Mouse (Mus musculus) retina, postnatal 1 day (tissue): ENCODE measurements around the gene Ppbp.

ENCODE experiments used
- DNase-seq: peaks from one replicate; pipeline ENCODE4 v3.0.0-alpha.2; 2012

Ppbp gene

DNA sequence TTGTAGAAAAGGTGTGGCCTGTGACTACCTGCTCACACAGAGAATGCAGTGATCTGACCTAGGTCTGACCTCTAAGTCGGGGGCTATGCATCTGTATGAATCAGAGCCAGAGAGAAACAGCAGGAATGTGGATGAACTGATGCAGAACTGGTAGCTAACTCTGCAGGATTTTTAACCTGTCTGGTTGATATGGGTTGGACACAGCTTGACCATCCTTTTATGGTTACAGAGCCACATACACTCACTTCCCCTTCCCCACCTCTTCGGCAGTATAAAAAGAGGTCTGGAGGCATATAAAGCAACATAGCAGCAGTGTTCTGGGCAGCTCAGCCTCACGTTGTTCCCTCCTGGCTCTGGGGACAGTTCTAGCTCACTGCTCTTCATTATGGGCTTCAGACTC, at the start of gene Ppbp:
Gene Ppbp (plus strand): TSS at position 301 of the 400 bp plus-strand sequence.
- no peak for DNase-seq

DNA sequence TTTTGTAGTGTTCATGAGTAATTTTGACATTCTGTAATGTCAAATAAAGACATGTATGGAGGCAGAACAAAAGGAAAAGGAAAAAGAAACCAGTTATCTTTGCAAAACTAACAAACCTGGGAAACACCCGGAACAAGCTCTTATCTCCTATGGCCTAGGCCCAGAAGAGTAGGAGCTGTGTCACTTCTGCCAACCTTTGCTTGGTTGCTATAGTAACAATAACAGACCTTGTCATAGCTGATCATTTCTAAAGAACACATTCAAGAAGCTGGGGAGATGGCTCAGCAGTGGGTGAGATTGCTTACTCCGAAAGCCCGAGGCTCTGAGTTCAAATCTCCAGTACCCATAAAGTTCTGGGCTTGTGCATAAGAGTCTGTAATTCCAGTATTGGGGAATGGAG, 45.7 kb upstream of the Ppbp start:
- no peak for DNase-seq

DNA sequence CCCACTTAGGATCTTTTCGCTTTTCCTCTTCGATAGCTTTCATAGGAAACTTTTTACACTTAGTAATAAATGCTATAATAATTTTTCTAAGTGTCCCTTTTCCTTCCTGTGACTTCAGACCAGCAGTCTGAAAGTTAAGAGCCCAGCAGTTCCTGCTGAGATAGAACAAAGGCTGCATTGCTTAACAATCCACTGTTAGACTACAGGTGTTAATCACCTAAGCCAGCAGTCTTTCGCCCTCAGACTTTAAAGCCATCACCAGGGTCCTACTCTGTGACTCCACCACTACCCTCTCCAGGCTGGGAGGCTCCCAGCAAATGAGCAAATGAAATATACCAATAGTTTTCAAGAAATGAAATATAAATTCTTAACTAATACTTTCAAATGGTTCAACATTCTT, 40.1 kb upstream of the Ppbp start:
- no peak for DNase-seq

DNA sequence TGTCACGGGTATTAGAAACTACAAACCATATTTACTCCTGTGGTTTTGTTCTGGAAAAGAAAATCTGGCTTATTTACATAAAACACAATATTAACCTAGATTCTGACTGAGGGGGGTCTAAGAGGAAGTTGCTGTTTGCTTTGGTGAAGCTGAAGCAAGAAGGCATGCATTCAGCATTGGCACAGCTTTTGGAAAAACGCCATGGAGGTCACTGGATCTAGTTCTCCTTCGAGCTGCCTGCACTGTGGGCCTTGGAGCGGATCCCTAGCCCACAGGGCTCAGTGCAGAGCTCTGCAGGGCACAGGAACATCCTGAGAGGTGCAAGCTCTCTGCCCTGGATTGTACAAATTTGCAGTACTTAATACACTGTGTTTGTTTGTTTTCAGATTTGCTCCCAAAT, 36.8 kb upstream of the Ppbp start:
- no peak for DNase-seq

DNA sequence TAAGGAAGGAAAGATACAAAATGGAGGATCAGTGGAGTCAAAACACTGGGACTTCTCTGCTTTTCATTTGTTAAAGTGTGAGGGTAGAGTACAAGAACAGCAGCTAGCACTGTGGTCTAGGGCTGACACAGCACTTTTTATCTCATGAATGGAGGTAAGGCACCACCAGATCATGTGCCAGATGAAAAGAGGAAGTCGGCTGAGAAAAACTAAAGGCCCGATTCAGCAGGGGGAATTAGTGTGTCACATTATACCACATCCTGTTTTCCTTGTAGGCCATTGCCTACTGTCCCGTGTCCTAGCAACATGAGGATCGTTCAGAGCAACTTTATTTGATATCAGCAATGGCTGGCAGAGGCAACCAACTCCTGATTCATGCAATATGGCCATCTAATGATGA, 26.3 kb upstream of the Ppbp start:
- DNase-seq, result no peak

DNA sequence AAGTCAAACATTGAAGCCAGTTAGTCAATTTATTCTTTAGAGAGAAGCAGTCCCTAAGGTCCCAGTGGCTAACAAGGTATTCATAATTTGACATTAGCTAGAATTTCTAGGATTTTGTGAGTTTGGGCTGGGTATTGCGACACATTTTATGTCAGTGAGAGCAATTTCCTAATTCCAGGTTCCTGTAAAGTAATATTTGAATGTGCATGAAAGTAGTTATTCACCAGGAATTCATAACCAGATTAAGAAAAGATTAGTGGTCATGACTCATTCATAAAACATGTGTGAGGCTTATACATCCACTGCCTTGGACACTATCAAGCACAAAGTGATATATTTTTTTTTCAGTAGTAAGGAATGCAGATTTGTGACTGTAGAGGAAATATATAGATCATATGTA, 14.4 kb upstream of the Ppbp start:
- DNase-seq, result no peak

DNA sequence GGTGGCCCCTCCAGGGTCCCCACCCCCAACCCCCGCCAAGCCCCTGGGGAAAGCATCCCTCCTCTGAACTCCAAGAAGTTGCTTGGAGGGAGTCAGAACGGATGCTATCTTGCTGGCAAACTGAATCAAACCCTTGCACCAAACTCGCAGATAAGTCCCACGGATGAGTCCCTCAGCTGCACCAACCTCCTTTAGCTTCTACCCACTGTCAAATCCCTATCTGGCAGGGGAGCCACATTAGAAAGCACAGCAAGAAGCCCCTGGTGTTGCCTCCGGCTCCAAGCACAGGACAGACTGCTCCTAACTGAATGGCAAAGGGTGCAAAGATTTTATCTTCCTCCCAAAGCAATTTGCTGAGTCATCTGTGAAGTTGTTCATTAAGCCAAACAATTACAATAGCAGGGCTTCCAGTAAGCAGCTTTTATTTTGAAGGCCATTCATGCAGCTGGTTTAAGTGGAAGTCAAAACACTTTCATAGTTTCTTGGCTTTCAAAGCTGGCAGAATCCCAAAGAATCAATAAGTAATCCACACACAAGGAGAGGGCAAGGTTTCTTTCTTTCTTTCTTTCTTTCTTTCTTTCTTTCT, 10.2 kb upstream of the Ppbp start:
- DNase-seq, result peak; percentile 15

DNA sequence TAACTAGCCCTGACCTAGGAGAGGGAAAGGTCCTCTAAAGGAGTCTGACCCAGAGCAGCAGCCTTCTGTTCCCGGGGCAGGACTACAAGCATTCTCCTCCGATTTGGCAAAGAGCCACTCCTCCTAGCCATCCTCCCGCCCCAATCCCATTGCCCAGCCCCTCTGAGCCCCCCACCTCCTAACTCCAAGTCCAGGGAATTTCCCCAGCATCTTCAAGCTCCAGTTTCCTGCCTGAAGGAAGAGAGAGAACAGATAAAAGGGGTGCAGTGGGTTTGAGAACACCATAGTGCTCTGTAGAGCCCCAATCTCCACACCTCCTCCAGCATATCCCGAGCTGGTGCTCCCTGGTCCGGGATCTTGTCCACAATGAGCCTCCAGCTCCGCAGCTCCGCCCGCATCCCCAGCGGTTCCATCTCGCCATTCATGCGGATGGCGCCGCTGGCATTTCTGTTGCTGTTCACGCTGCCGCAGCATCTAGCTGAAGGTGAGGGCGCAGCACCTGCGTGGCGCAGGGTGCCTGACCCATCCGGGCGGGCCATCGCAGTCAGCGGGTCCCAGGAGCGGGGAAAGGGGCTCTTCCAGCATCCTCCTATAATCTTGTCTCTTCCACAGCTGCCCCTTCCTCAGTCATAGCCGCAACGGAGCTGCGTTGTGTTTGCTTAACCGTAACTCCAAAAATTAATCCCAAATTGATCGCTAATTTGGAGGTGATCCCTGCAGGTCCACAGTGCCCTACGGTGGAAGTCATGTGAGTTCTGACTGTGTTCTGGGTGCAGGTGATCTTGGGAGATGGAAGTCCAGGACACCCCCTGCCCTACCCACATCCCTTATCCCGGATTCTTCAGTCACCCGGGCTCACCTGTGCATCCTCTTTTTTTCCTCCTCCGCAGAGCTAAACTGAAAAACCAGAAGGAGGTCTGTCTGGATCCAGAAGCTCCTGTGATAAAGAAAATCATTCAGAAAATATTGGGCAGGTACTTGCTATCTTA, 8.9 kb upstream of the Ppbp start, which contains the start of gene Cxcl5:
Gene Cxcl5 (plus strand): TSS at position 284 of the 989 bp plus-strand sequence.
- peak; percentile 44 for DNase-seq

DNA sequence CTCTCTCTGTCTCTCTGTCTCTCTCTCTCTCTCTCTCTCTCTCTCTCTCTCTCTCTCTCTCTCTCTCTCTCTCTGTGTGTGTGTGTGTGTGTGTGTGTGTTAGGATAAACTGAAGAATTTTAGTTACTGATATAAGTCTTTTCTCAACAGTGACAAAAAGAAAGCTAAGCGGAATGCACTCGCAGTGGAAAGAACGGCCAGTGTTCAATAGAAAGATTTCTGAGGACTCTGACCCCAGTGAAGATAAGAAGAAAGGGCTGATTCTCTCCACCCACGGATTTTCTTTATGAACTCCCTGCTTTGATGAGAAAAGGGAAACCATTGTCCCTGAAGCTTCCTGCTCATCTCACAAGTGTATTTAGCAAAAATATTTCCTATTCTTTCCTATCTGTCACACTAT, 8.0 kb upstream of the Ppbp start:
- DNase-seq, result no peak

DNA sequence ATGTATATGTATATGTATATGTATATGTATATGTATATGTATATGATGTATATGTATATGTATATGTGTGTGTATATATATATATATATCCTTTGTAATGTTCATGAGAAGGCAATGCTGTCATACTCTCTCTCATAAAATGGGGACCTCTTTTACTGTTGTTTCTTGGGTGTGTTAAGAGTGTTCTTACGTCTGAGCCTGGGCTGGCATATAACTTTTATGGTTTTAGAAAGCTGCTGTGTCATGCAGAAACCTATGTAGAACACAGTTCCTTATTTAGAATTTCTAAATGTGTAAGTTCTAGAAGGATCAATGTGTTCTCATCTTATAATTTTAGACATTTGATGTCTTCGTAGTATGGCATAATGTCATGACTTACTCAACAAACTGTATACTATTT, 7.5 kb upstream of the Ppbp start:
- no peak for DNase-seq

DNA sequence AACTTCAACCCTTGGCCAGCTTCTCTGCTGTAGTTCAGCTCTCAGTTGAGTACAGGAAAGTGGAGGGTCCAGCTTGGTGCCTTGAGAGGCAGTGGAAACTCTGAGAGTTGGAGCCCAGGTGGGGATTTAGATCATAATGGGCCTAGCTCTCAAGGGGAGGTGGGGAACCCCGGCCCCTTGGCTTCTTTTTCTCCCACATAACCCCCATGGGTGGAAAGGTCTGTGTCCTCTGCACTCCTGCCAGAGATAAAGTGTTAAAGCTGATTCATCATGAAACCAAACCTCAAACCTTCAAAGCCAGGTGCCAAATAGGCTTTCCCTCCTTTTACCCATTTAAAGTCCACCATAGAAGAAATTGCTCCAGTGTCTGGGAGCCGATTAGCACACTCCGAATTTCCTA, 6.5 kb upstream of the Ppbp start:
- no peak for DNase-seq

DNA sequence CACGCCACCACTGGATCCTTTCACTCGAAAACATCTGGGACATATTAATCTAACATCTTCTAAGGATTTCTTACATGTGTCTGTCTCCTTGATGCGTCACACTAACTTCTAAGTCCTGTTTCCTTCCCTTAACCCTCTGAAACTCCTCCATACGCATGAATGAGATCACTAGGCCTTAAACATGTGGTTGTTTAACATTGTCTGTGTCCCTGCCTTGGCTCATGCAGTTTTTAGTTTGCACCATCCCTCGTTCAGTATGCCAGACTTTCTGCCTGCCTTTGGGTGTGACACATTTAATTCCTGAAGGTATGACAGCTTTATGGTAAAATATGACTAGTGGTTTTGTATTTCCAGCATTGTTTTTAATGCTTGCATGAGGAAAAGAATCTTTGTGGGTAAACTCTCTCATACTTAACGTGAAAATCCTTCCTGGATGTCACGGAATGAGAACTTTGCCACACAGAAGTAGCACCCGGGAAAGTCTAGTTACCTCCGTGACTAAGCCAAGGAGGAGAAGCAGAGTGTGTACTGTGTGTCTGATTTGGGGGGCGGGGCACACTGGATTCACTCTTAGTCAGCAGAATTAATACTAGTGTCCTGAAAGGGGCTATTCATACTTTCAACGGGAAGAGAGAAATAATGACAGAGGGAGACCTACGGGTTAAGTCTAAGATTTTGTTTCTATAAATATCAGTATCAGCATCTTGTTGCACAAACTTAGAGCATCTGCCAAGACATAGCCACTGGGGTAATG, 4.2 kb upstream of the Ppbp start:
- DNase-seq, result no peak

DNA sequence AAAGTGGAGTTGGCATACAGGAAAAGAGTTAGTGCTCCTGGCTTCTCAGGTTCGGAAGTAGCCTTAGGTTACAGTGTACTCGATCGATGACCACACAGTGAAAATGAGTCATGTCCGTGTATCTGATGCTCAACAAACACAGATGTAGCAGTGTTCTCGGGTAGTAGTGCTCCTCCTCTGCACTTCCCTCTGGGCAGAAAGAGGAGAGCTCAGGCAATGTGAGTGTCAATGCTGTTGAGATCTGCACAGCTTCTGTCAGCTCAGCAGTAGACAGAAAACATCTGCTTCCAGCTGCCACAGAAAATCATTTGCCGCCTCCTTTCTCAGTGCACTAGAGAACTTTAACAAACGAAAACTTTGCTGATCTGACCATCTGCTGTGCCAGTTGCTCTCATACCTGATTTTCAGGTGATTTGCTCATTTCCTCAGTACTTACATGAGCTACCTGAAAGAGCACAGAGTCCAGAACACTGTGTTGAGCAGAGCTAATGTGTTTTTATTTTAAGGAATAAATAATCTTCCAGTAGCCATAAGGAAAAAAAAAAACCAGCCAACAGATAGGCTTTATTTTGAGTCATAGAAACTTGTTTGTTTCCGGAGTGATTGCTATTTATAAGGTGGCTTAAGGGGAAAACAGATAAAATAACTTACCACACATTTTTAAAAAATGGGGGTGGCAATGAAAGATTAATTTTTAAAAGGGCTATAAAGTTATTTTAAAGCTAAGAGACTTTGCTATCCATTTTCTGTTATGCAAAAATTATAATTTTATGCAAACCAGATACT, 2.3 kb upstream of the Ppbp start:
- no peak for DNase-seq

DNA sequence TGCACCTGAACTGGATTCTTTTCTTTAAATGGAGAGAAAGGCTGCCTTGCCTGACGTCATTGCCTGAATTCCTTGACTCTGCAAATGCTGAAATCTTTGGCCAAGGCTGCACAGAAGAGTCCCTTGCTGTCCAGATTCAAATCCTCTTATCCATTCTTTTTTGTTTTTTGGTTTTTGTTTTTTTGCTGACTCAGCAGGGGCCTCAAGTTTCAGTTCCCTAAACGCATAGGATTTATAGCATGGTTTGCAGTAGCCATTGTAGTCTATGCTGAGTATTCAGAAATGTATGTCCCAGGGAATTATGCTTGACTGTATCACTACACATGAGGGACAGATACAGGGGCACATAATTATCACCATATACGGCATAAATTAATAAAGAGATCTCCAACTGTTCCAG, 3.1 kb downstream of the Ppbp start:
- no peak for DNase-seq

DNA sequence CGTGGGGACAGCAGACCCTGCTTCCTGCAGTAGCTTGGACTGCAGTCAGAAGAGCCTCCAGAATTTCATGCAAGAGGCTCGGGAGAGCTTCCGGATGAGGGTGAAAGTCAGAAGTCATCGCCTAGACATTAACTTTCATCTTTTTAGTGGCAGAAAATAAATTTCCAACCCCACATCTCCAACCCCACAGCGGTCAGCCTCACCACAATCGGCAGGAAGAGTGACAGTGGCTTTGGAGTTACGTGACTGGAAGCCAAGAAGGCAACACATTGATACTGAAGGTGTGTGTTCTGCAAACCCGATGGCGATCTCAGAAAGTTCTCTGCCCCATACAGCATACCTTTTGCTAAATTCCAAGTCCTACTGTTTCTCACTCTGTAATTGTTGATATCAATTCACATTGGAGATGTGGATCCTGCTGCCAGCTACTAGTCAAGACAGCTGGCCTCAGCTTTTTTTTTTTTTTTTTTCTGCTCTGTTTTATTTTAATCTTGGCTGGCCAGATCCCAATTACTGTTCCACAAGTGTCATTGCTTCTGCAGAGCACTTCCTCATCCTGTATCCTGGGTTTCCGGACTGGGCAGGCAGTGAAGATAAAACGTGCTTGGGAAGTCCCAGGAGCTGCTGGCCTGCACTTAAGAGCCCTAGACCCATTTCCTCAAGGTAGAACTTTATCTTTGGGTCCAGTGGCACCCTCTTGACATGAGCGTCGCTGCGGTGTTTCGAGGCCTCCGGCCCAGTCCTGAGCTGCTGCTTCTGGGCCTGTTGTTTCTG, 3.7 kb downstream of the Ppbp start, which contains the start of gene Pf4:
Gene Pf4 (plus strand): TSS at position 556 of the 774 bp plus-strand sequence.
- DNase-seq, result no peak

DNA sequence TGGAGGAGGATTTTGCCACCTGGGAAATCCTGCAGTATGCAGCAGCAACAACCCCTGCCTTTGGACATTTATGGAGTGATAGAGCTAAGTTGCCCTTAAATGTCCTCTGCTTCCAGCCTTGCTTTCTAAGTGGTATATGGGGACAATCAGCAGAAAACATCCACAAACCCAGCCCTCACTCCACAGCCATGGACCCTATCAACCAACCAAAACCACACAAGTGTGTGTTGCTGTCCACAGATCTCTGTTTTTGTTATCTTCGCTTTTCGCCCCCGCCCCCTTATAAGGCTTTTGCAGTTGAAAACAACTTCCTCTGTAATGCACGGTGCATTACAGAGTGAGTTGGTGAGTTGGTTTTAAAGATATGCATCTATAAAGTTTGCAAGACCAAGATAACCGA, 7.2 kb downstream of the Ppbp start:
- DNase-seq, result no peak

DNA sequence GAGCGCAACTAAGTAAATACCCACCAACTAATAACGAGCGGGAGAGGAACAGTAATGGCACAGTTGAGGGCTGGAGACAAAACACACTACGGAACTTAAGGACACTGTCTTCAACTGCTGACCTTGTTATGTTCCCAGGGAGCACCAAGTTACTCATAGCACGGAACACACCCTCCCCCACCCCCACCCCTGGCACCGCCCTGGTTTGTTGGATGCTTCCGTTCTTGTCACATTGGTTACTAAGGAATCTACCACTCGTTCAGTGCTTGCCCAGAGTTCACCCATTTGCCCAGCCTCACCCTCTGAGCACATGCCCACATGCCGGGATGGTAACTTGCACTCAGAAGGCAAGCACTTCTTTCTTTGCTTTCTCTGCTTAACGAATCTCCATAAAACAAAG, 9.3 kb downstream of the Ppbp start:
- DNase-seq, result no peak

DNA sequence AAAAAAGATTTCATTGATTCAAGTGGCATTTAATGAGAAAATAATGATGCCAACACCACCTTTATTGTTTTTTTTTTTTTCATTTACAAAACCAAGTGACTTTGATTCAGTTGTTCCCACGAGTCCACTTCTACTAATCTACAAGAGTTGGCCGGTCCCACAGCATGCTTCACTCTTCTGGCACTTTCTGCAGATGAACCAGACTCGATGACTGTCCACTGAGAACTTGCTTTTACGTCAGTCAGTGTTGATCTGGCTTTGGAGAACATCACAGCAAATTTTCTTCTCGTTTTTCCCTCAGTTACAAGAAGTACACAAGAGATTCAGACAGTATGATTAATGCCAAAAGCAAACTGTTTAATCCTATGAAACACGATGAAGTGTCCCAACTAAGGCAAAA, 10.5 kb downstream of the Ppbp start:
- DNase-seq, result no peak

DNA sequence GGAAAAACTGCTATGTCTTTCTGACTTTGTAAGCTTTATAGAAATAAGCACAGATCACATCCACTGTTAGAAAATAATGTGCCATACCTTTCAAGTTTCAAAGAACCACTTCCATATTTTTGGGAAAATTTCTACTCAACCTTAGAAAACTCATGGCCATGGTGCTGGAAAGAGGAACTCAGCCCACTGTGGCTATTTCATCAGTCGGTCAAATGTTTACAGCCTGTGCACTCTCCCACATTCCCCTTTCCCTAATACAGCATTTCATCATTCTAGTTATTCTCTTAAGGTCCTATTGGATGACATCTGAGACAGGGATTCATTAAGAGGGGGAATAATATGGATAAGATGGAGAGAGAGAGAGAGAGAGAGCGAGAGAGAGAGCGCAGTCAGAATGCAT, 15.4 kb downstream of the Ppbp start:
- DNase-seq, result no peak

DNA sequence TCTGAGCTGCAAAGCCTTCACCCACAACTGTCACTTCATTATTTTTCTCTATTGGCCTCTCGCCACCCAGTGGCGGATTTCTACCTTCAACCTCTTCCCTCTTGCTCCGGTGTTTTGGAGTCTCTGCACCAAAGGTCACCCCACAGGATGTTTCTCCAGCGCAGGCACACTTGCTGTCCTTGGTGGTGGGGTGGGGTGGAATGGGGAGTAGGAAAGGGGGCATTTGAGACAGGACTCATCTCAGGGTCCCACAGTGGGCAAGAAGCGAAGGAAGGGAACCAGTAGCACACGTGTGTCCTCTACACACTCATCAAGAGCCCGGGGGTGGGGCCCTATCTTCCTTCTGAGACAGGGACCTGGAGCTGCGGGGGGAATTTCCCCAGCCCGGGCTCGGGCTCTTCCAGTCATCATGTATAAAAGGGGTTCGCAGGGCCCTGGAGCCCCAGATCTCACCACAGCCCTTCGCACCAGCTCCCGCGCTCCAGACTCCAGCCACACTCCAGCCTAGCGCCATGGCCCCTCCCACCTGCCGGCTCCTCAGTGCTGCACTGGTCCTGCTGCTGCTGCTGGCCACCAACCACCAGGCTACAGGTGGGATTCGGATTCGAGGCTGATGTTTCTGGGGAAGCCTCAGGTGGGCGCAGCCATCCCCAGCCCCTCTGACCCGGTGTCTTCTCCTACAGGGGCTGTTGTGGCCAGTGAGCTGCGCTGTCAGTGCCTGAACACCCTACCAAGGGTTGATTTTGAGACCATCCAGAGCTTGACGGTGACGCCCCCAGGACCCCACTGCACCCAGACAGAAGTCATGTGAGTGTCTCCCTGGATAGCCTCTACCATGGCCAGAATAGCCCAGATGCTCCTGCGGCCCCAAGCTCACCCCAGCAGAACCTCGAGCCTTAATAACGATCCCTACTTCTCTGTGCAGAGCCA, 17.6 kb downstream of the Ppbp start, which contains the start of gene Cxcl3:
Gene Cxcl3 (plus strand): TSS at position 445 of the 930 bp plus-strand sequence.
- peak; percentile 63 for DNase-seq

DNA sequence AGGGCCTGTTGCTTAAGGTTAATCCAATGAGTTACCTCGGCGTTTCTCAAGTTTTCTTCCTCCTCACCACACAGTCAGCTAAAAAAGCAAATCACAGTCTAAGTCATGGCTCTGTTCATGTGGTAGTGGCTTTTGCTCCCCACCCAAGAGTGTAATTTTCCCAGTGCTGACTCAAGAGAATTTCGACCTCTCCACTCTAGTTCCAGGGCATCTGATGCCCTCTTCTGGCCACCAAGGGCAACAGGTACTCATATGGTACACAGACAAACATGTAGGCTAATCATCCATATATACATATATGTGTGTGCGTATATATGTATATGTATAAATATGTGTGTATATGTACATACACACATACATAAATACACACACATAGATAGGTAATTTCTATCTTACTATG, 19.8 kb downstream of the Ppbp start:
- no peak for DNase-seq
